Mouse (Mus musculus) midbrain, embryonic 13.5 days (tissue): ENCODE results near the gene Runx2. TPM values are rescaled to one million over a fixed set of nuclear protein-coding genes. Genes with fewer than 3 reads are reported as not detected.

Experiments used
- ATAC-seq: fragments of 200-750 bp; cut with Nextera tagmentation; 2 replicates; pipeline ENCODE4 v1.8.0; 2017; ENCODE audit warnings: mild to moderate bottlenecking, moderate TSS enrichment, moderate library complexity
- H3K27ac ChIP-seq: fragments of 300-500 bp; sonication (generic); 2 replicates; pipeline ENCODE4 v1.5.1; 2015; ENCODE audit warnings: inconsistent platforms, mild to moderate bottlenecking, moderate library complexity
- H3K27me3 ChIP-seq: fragments of 300-500 bp; sonication (generic); 2 replicates; pipeline ENCODE4 v1.6.1; 2015; ENCODE audit warnings: mild to moderate bottlenecking, inconsistent platforms
- H3K36me3 ChIP-seq: fragments of 300-500 bp; sonication (generic); 2 replicates; pipeline ENCODE4 v1.6.1; 2015; ENCODE audit warnings: mild to moderate bottlenecking, inconsistent platforms
- H3K4me1 ChIP-seq: fragments of 300-500 bp; sonication (generic); replicated peaks from 2 replicates; pipeline ENCODE4 v1.6.1; 2015; ENCODE audit warnings: inconsistent platforms
- H3K4me2 ChIP-seq: fragments of 300-500 bp; sonication (generic); replicated peaks from 2 replicates; pipeline ENCODE4 v1.6.1; 2015; ENCODE audit warnings: moderate library complexity, mild to moderate bottlenecking, inconsistent platforms
- H3K4me3 ChIP-seq: fragments of 300-500 bp; sonication (generic); replicated peaks from 2 replicates; pipeline ENCODE4 v1.5.1; 2015; ENCODE audit warnings: mild to moderate bottlenecking, inconsistent platforms
- H3K9ac ChIP-seq: fragments of 300-500 bp; sonication (generic); replicated peaks from 2 replicates; pipeline ENCODE4 v1.6.1; 2015; ENCODE audit warnings: mild to moderate bottlenecking, inconsistent platforms
- H3K9me3 ChIP-seq: fragments of 300-500 bp; sonication (generic); 2 replicates; pipeline ENCODE4 v1.6.1; 2016; ENCODE audit warnings: mild to moderate bottlenecking, inconsistent platforms
- WGBS: fragments of 180-500 bp; shearing (Covaris S2); methylation state at CpG from one replicate; pipeline ENCODE4 v1.1.7; 2015; 5-methylcytosine and 5-hydroxymethylcytosine counted together
- polyA plus RNA-seq: library from polyadenylated mRNA; unstranded; fragments of >200 nt; fragmentation: Nextera tagmentation; extraction: Ambion mirVana; gene quantifications from 2 replicates; pipeline ENCODE4 v1.2.1, GENCODE M21; 2015

The Runx2 gene
- polyA plus RNA-seq, 1 experiment from 2014 or later, result 0.77 TPM

GRCm38 (mm10) chr17:44702506-44703298 lies 111.9 kb downstream of the Runx2 start:
- Histone ChIP-seq H3K27ac (no peak overlapping the region), H3K9ac (no peak overlapping the region), H3K36me3 (no peaks in the 10 kb centered on the region), H3K4me1 (no peaks in the 10 kb centered on the region), H3K4me3 (no peak overlapping the region), H3K27me3 (no peaks in the 10 kb centered on the region; the same call in 1 of the 2 replicates), H3K4me2 (no peak overlapping the region), H3K9me3 (no peaks in the 10 kb centered on the region)
- 52% methylated on average over 14 of the region's 14 CpGs for WGBS
- no peak for ATAC-seq

GRCm38 (mm10) chr17:44701531-44701930 lies 113.1 kb downstream of the Runx2 start:
- no peaks in the 10 kb centered on the region for H3K4me1 ChIP-seq
- H3K4me2 ChIP-seq, result no peak overlapping the region
- H3K36me3 ChIP-seq, result no peaks in the 10 kb centered on the region
- H3K9ac ChIP-seq, result no peak overlapping the region
- H3K4me3 ChIP-seq, result no peak overlapping the region
- no peak overlapping the region for H3K27ac ChIP-seq
- H3K27me3 ChIP-seq, result no peaks in the 10 kb centered on the region; the same call in 1 of the 2 replicates
- WGBS, result 90% methylated on average over 4 of the region's 4 CpGs
- no peaks in the 10 kb centered on the region for H3K9me3 ChIP-seq
- no peak for ATAC-seq

- Histone ChIP-seq H3K9me3 (no peaks in the 10 kb centered on the region), H3K36me3 (no peaks in the 10 kb centered on the region), H3K4me1 (no peaks in the 10 kb centered on the region), H3K9ac (no peak overlapping the region), H3K4me3 (no peak overlapping the region), H3K27me3 (no peaks in the 10 kb centered on the region; the same call in 1 of the 2 replicates), H3K4me2 (no peak overlapping the region), H3K27ac (no peak overlapping the region)
- WGBS, result 71% methylated on average over 1 of the region's 1 CpGs
- ATAC-seq, result no peak
These were observed 114.3 kb downstream of the Runx2 start for GRCm38 (mm10) chr17:44700326-44700725.

- H3K4me1 ChIP-seq, result no peaks in the 10 kb centered on the region
- no peak overlapping the region for H3K4me3 ChIP-seq
- 87% methylated on average over 10 of the region's 10 CpGs for WGBS
- H3K9ac ChIP-seq, result no peak overlapping the region
- no peaks in the 10 kb centered on the region for H3K36me3 ChIP-seq
- no peaks in the 10 kb centered on the region for H3K27me3 ChIP-seq
- H3K9me3 ChIP-seq, result no peaks in the 10 kb centered on the region
- no peak for ATAC-seq
- no peak overlapping the region for H3K4me2 ChIP-seq
- no peak overlapping the region for H3K27ac ChIP-seq
These were observed 117.5 kb downstream of the Runx2 start for GRCm38 (mm10) chr17:44697053-44697452.

- H3K4me2 ChIP-seq, result no peak overlapping the region
- WGBS, result 77% methylated on average over 7 of the region's 7 CpGs
- no peak overlapping the region for H3K27ac ChIP-seq
- no peaks in the 10 kb centered on the region for H3K36me3 ChIP-seq
- H3K4me1 ChIP-seq, result no peaks in the 10 kb centered on the region
- no peak overlapping the region for H3K4me3 ChIP-seq
- no peak overlapping the region for H3K9ac ChIP-seq
- H3K9me3 ChIP-seq, result no peaks in the 10 kb centered on the region
- no peaks in the 10 kb centered on the region for H3K27me3 ChIP-seq
- ATAC-seq, result no peak
These were observed 121.0 kb downstream of the Runx2 start for GRCm38 (mm10) chr17:44693552-44693951.

GRCm38 (mm10) chr17:44691517-44691916 lies 123.1 kb downstream of the Runx2 start:
- Histone ChIP-seq H3K9ac (no peak overlapping the region), H3K9me3 (no peaks in the 10 kb centered on the region), H3K36me3 (no peaks in the 10 kb centered on the region), H3K4me2 (no peak overlapping the region), H3K4me3 (no peak overlapping the region), H3K27ac (no peak overlapping the region), H3K4me1 (no peaks in the 10 kb centered on the region), H3K27me3 (0 out of 2 replicates have a peak, but pooled peaks cover 4% of the 10 kb centered on the region)
- no peak for ATAC-seq
- 79% methylated on average over 2 of the region's 2 CpGs for WGBS

- no peak for ATAC-seq
- Histone ChIP-seq H3K36me3 (no peaks in the 10 kb centered on the region), H3K4me1 (no peaks in the 10 kb centered on the region), H3K9ac (no peak overlapping the region), H3K27me3 (0 out of 2 replicates have a peak, but pooled peaks cover 4% of the 10 kb centered on the region), H3K27ac (no peak overlapping the region), H3K4me3 (no peak overlapping the region), H3K4me2 (no peak overlapping the region), H3K9me3 (no peaks in the 10 kb centered on the region)
- WGBS, result 90% methylated on average over 5 of the region's 5 CpGs
These were observed 124.1 kb downstream of the Runx2 start for GRCm38 (mm10) chr17:44690410-44691035.

GRCm38 (mm10) chr17:44688306-44688705 lies 126.3 kb downstream of the Runx2 start:
- Histone ChIP-seq H3K4me1 (no peaks in the 10 kb centered on the region; the same call in 1 of the 2 replicates), H3K36me3 (no peaks in the 10 kb centered on the region), H3K9ac (no peak overlapping the region), H3K9me3 (no peaks in the 10 kb centered on the region), H3K4me3 (no peak overlapping the region), H3K27ac (no peak overlapping the region), H3K4me2 (no peak overlapping the region), H3K27me3 (peaks cover 10% of the 10 kb centered on the region; the same call in 1 of the 2 replicates)
- no peak for ATAC-seq
- WGBS, result 88% methylated on average over 2 of the region's 2 CpGs

GRCm38 (mm10) chr17:44685514-44685913 lies 129.1 kb downstream of the Runx2 start:
- Histone ChIP-seq H3K27ac (no peak overlapping the region), H3K36me3 (no peaks in the 10 kb centered on the region), H3K27me3 (peaks cover 10% of the 10 kb centered on the region; the same call in 1 of the 2 replicates), H3K4me1 (no peaks in the 10 kb centered on the region; the same call in 1 of the 2 replicates), H3K9ac (no peak overlapping the region), H3K4me2 (no peak overlapping the region), H3K4me3 (no peak overlapping the region), H3K9me3 (no peaks in the 10 kb centered on the region)
- no peak for ATAC-seq
- 48% methylated on average over 7 of the region's 7 CpGs for WGBS

- no peak overlapping the region for H3K4me3 ChIP-seq
- H3K27me3 ChIP-seq, result peaks cover 6% of the 10 kb centered on the region; the same call in 1 of the 2 replicates
- WGBS, result 90% methylated on average over 9 of the region's 9 CpGs
- H3K9ac ChIP-seq, result no peak overlapping the region
- H3K27ac ChIP-seq, result no peak overlapping the region
- H3K4me2 ChIP-seq, result no peak overlapping the region
- H3K4me1 ChIP-seq, result no peaks in the 10 kb centered on the region; the same call in 1 of the 2 replicates
- no peak for ATAC-seq
- H3K36me3 ChIP-seq, result no peaks in the 10 kb centered on the region
- H3K9me3 ChIP-seq, result peaks cover 2% of the 10 kb centered on the region; the same call in 1 of the 2 replicates
These were observed 131.6 kb downstream of the Runx2 start for GRCm38 (mm10) chr17:44683026-44683425.

GRCm38 (mm10) chr17:44677782-44678181 lies 136.8 kb downstream of the Runx2 start:
- no peak for ATAC-seq
- Histone ChIP-seq H3K27me3 (peaks cover 11% of the 10 kb centered on the region), H3K9ac (no peak overlapping the region), H3K4me1 (no peaks in the 10 kb centered on the region), H3K9me3 (peaks cover 2% of the 10 kb centered on the region; the same call in 1 of the 2 replicates), H3K4me2 (no peak overlapping the region), H3K36me3 (no peaks in the 10 kb centered on the region), H3K4me3 (no peak overlapping the region), H3K27ac (no peak overlapping the region)
- WGBS, result 77% methylated on average over 7 of the region's 7 CpGs

GRCm38 (mm10) chr17:44672806-44673205 lies 141.8 kb downstream of the Runx2 start:
- 77% methylated on average over 7 of the region's 7 CpGs for WGBS
- no peaks in the 10 kb centered on the region for H3K36me3 ChIP-seq
- no peak overlapping the region for H3K4me2 ChIP-seq
- H3K27me3 ChIP-seq, result peaks cover 32% of the 10 kb centered on the region
- H3K9me3 ChIP-seq, result no peaks in the 10 kb centered on the region
- ATAC-seq, result no peak
- H3K27ac ChIP-seq, result no peak overlapping the region
- H3K9ac ChIP-seq, result no peak overlapping the region
- H3K4me3 ChIP-seq, result no peak overlapping the region
- H3K4me1 ChIP-seq, result peaks cover 9% of the 10 kb centered on the region
